Mouse (Mus musculus) erythroblast, embryonic 14.5 days (primary cell): ENCODE results near the gene Zc3h18.

Experiments
- GATA1 ChIP-seq: IDR thresholded peaks from 2 replicates; pipeline ENCODE4 v1.6.1; 2012; ENCODE audit warnings: low read length, inconsistent platforms, mixed read lengths
- TAL1 ChIP-seq: IDR thresholded peaks from 3 replicates; pipeline ENCODE4 v1.6.1; 2012; ENCODE audit warnings: low read length, inconsistent platforms, mixed read lengths

DNA sequence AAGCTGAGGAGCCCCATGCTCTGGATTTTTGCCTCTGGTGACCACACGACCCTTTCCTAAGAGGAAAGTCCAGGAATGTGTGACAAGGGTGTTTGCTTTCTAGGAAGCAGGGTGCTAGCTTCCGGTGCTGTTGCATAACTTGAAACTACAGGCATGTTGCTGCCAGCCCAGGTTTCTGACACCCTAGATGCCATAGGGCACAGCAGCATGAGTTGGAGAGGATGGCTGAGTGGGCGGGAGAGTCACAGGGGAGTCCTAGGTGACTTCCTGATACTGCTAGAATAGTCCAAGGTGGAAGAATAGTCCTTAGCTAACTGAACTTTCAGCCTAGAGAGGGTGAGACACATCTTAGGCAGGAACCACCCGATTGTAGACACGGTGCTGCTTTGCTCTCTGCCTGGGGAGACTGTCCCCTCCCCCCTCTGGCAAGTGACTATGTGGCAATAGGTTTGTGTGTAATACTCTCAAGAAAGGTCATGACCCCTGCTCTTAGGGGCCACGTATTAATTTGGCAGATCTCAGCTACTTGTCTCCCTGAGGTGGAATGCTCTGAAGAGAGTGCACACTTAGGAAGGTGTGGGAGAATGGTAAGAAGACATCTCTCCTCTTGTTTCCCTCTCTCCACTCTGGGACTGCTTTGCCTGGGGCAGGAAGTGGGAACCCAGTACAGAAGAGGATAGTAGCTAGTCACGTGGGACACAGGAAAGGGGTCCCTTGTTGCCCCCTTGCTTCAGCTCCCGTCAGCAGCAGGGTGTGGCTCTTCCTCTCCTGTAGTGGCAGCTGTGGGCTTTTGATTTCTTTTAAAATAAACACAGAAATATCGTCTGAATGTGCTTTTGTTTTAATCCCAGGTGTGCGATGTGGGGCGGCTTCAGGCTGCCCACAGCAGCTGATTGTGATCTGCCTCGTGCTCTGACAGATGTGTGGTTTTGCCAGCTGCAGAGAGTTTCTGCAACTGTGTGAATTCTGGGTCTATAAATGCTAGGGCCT, 87.5 kb downstream of the Zc3h18 start:
- no peak for TF ChIP-seq TAL1
- no peak for TF ChIP-seq GATA1
